Mouse (Mus musculus) C2C12 (cell line): ENCODE measurements around the gene Fancf.

Experiments
- CTCF ChIP-seq: IDR thresholded peaks from one replicate; pipeline ENCODE4 v1.5.1; 2011; ENCODE audit not compliant: control insufficient read depth, insufficient read depth, insufficient read length
- MYOD1 ChIP-seq: IDR thresholded peaks from one replicate; pipeline ENCODE4 v1.6.1; 2011; ENCODE audit warnings: low read depth; ENCODE audit not compliant: control insufficient read depth, insufficient read length

DNA sequence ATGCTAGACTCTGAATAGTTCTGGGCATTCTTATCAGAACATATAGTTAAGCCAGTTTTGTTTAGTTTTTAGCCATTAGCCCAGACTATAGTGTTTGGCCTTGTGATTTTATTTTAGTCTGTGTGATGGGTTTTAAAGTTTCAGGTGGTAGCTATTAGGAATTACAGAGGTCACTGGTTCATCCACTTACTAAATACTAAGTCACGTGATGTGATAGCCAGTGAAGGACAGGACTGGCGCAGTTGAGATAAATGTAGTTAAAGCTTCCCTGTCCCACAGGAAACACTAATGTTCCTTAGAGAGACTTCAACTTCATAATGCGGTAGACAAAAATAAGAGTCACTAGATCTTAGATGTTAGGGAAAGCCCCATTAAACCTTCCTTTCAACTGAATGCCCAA, 775 bp upstream of the Fancf start:
- TF ChIP-seq CTCF (no peak), MYOD1 (no peak)
